Mouse (Mus musculus) forebrain, postnatal 0 days (tissue): ENCODE measurements around the gene Ugt1a5. TPM values are rescaled to one million over a fixed set of nuclear protein-coding genes. Genes with fewer than 3 reads are reported as not detected.
"Not testable (repeated sequence)": the region's sequence is repeated elsewhere in the genome, so short reads cannot be mapped to it uniquely, and the experiment has no call there.

Source experiments
- ATAC-seq: fragments of 200-750 bp; cut with Nextera tagmentation; 2 replicates; pipeline ENCODE4 v1.8.0; 2017; ENCODE audit warnings: mild to moderate bottlenecking, moderate library complexity
- DNase-seq: peaks from one replicate; pipeline ENCODE4 v3.0.0-alpha.2; 2015
- H3K27ac ChIP-seq: fragments of 300-500 bp; sonication (generic); 2 replicates; pipeline ENCODE4 v1.5.1; 2014; ENCODE audit warnings: low read depth, mild to moderate bottlenecking, antibody characterized with exemption, low read length, moderate library complexity, mixed read lengths
- H3K27me3 ChIP-seq: fragments of 300-500 bp; sonication (generic); 2 replicates; pipeline ENCODE4 v1.6.1; 2014; ENCODE audit warnings: mild to moderate bottlenecking, low read length, mixed read lengths; ENCODE audit not compliant: insufficient read depth
- H3K36me3 ChIP-seq: fragments of 300-500 bp; sonication (generic); 2 replicates; pipeline ENCODE4 v1.6.1; 2014; ENCODE audit warnings: mild to moderate bottlenecking, moderate library complexity; ENCODE audit not compliant: insufficient read depth
- H3K4me1 ChIP-seq: fragments of 300-500 bp; sonication (generic); 2 replicates; pipeline ENCODE4 v1.6.1; 2014; ENCODE audit warnings: antibody characterized with exemption; ENCODE audit not compliant: insufficient read depth
- H3K4me2 ChIP-seq: fragments of 300-500 bp; sonication (generic); 2 replicates; pipeline ENCODE4 v1.6.1; 2014; ENCODE audit warnings: low read depth, mild to moderate bottlenecking, moderate library complexity
- H3K4me3 ChIP-seq: fragments of 300-500 bp; sonication (generic); 2 replicates; pipeline ENCODE4 v1.5.1; 2014; ENCODE audit warnings: low read depth, low read length, mixed read lengths
- H3K9ac ChIP-seq: fragments of 300-500 bp; sonication (generic); 2 replicates; pipeline ENCODE4 v1.6.1; 2014; ENCODE audit warnings: mild to moderate bottlenecking
- H3K9me3 ChIP-seq: fragments of 300-500 bp; sonication (generic); 2 replicates; pipeline ENCODE4 v1.6.1; 2016; ENCODE audit warnings: low read length
- CTCF ChIP-seq: sonication (generic); IDR thresholded peaks from 2 replicates; pipeline ENCODE4 v1.5.1; 2016; ENCODE audit warnings: antibody characterized with exemption, control low read depth, low read depth
- WGBS: fragments of 180-500 bp; shearing (Covaris S2); extraction: QIAGEN DNeasy Blood & Tissue Kit; methylation state at CpG from one replicate; pipeline ENCODE4 v1.1.7; 2014; 5-methylcytosine and 5-hydroxymethylcytosine counted together
- polyA plus RNA-seq: library from polyadenylated mRNA; unstranded; fragments of >200 nt; fragmentation: Nextera tagmentation; extraction: Ambion mirVana; gene quantifications from 2 replicates; pipeline ENCODE4 v1.2.1, GENCODE M21; 2015
- total RNA-seq: library from RNA; depleted of rRNA; stranded (reverse); fragments of >200 nt; gene quantifications from 2 replicates; pipeline ENCODE4 v1.2.3, GENCODE M21; 2014

Gene Ugt1a5
- total and polyA plus RNA-seq, 2 experiments from 2014 or later: not detected

DNA sequence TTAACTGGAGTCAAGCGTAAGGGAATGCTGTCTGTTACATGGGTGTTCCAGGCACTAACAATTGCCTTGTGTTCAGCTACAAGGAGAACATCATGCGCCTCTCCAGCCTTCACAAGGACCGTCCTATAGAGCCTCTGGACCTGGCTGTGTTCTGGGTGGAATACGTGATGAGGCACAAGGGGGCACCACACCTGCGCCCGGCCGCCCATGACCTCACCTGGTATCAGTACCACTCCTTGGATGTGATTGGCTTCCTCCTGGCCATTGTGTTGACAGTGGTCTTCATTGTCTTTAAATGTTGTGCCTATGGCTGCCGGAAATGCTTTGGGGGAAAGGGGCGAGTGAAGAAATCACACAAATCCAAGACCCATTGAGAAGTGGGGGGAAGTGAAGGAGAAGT lies 52.2 kb downstream of the Ugt1a5 start:
- ATAC-seq: no peak
- Histone ChIP-seq H3K4me1 (no peaks in the 10 kb centered on the region), H3K9ac (no peak overlapping the region), H3K27ac (no peak overlapping the region), H3K4me2 (no peak overlapping the region), H3K36me3 (no peaks in the 10 kb centered on the region), H3K4me3 (no peak overlapping the region), H3K27me3 (no peaks in the 10 kb centered on the region), H3K9me3 (peaks cover 48% of the 10 kb centered on the region)
- 77% methylated on average over 9 of the region's 9 CpGs for WGBS
- no peak for TF ChIP-seq CTCF
- no peak for DNase-seq

DNA sequence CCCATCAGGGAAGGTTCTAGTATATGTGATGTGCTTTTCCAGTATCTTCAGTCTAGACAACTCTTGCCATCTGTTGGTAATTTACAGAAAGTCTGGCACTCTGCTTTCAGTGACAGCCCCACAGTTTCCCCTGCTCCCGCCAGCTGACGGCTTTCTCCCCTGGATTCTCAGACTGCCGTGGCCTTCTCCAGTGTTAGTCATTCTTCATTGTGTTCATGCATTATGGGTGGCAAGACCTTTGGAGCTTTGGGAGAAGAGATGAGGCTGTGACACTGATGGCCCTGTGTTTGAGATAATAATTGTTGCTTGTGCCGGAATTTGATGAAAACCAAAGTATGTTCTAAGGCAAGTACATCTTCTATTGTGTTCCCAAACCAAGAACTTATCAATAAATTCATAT lies 52.8 kb downstream of the Ugt1a5 start:
- H3K4me1 ChIP-seq: no peaks in the 10 kb centered on the region
- H3K9ac ChIP-seq: no peak overlapping the region
- TF ChIP-seq CTCF: no peak
- no peaks in the 10 kb centered on the region for H3K27me3 ChIP-seq
- H3K4me2 ChIP-seq: no peak overlapping the region
- no peak for DNase-seq
- no peak overlapping the region for H3K27ac ChIP-seq
- no peaks in the 10 kb centered on the region for H3K36me3 ChIP-seq
- peaks cover 43% of the 10 kb centered on the region for H3K9me3 ChIP-seq
- H3K4me3 ChIP-seq: no peak overlapping the region
- WGBS: 51% methylated on average over 4 of the region's 4 CpGs
- ATAC-seq: no peak

DNA sequence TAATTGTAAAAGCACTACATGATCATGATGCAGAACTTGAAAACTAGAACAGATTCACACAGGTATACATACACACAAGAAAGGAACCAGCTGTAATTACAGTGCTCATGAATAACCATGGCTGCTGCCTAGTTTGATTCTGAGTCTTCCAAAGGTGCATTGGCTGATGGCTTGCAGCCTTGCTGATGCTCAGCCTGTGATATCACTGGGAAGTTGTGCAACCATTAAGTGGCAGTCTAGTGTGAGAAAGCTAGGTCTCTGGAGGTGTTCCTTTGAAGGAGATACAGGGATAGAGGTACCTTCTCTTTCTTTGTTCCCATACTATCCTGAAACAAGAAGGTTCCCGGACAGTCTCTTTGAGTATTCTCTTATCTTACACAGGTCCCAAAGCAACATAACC lies 53.2 kb downstream of the Ugt1a5 start:
- ATAC-seq (no peak), DNase-seq (peak; percentile 5)
- Histone ChIP-seq H3K27me3 (no peaks in the 10 kb centered on the region), H3K4me2 (no peak overlapping the region), H3K4me3 (no peak overlapping the region), H3K9ac (no peak overlapping the region), H3K4me1 (no peaks in the 10 kb centered on the region), H3K27ac (no peak overlapping the region), H3K36me3 (no peaks in the 10 kb centered on the region), H3K9me3 (peaks cover 38% of the 10 kb centered on the region)
- 28% methylated on average over 1 of the region's 1 CpGs for WGBS
- no peak for TF ChIP-seq CTCF

DNA sequence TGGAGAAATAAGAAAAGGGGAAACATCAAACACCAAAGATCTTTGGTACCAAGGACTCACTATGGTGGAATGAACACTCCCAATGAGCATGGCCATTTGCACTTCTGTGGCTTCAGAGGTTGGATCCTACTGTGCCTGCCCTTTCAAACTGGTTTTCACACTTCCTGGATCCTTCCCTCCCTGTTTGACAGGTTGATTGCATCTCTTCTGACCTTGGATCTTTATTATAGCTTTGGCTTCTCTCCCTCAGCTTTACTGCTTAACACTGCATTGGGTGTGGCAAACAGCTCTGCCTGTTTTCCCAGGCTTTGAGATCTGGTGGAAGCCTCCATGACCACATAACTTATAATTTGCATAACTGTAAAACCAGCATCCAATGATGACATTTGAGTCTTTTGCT lies 54.5 kb downstream of the Ugt1a5 start:
- Histone ChIP-seq H3K27me3 (no peaks in the 10 kb centered on the region), H3K27ac (no peak overlapping the region), H3K36me3 (no peaks in the 10 kb centered on the region), H3K4me1 (no peaks in the 10 kb centered on the region), H3K4me2 (no peak overlapping the region), H3K4me3 (no peak overlapping the region), H3K9ac (no peak overlapping the region), H3K9me3 (peaks cover 26% of the 10 kb centered on the region)
- no peak for TF ChIP-seq CTCF
- DNase-seq (no peak), ATAC-seq (no peak)

DNA sequence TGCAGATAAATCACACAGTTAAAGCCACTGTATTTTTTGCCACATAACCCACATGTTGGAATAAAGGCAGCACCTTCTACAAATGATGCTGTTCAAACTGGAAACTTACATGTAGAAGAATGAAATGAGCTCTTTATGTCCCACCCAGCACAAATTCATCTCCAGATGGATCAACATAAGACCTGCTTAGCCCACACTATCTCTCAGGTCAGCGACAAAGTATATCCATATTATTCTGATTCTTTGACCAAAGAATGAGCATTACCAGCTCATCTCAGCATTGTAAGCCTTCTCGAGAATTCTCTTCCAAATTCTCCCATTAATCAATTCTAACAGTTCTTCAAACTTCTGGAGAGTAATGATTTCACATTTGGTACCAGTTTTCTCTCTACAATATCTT lies 56.4 kb downstream of the Ugt1a5 start:
- no peak overlapping the region for H3K27ac ChIP-seq
- H3K9ac ChIP-seq: no peak overlapping the region
- no peak for ATAC-seq
- no peaks in the 10 kb centered on the region for H3K4me1 ChIP-seq
- H3K4me2 ChIP-seq: no peak overlapping the region
- TF ChIP-seq CTCF: no peak
- H3K27me3 ChIP-seq: no peaks in the 10 kb centered on the region
- no peak overlapping the region for H3K4me3 ChIP-seq
- peaks cover 29% of the 10 kb centered on the region for H3K9me3 ChIP-seq
- WGBS: 49% methylated on average over 2 of the region's 2 CpGs
- H3K36me3 ChIP-seq: no peaks in the 10 kb centered on the region
- no peak for DNase-seq

DNA sequence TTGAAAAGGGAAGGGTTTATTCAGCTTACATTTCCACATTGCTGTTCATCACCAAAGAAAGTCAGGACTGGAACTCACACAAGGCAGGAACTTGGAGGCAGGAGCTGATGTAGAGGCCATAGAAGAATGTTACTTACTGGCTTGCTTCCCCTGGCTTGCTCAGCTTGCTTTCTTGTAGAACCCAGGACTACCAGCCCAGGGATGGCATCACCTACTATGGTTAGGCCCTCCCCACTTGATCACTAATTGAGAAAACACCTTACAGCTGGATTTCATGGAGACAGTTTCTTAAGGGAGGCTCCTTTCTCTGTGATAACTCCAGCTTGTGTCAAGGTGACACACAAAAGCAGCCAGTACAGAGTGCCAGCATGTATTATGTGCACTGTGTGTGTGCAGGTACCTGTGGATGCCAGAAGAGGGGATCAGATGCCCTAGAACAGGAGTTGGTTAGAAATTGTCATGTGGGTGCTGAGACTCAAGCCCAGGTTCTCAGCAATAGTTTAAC lies 57.3 kb downstream of the Ugt1a5 start:
- not testable (repeated sequence) for H3K4me2 ChIP-seq, H3K9ac ChIP-seq, H3K36me3 ChIP-seq, H3K27me3 ChIP-seq, ATAC-seq, DNase-seq, H3K27ac ChIP-seq, H3K4me3 ChIP-seq, H3K4me1 ChIP-seq
- peaks cover 32% of the 10 kb centered on the region for H3K9me3 ChIP-seq

DNA sequence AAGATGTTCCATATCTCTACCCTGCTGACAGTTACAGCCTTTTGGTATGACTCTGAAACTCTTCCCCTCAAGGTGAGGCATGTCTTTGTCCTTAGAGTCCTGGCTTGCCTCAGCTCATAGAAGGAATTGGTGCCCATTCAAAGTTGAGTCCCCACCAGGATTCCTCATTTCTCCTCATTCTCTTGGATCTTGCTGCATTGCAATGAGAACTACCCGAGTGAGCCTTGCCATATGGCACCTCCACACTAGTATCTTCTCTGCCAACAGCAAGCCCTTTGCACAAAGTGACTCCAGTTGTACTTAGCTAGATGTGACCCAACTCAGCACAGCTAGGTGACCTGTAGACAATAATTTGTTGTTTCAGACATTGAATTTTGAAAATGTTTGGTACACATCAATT lies 57.8 kb downstream of the Ugt1a5 start:
- no peak for TF ChIP-seq CTCF
- H3K4me1 ChIP-seq: no peaks in the 10 kb centered on the region
- H3K9me3 ChIP-seq: peaks cover 37% of the 10 kb centered on the region
- no peak overlapping the region for H3K4me3 ChIP-seq
- no peaks in the 10 kb centered on the region for H3K36me3 ChIP-seq
- H3K9ac ChIP-seq: no peak overlapping the region
- ATAC-seq (no peak), DNase-seq (no peak)
- 46% methylated on average over 1 of the region's 1 CpGs for WGBS
- no peak overlapping the region for H3K27ac ChIP-seq
- no peak overlapping the region for H3K4me2 ChIP-seq
- no peaks in the 10 kb centered on the region for H3K27me3 ChIP-seq
